Mouse (Mus musculus): Measurements from ENCODE around the gene Plekha4. TPM values are rescaled to one million over a fixed set of nuclear protein-coding genes. Genes with fewer than 3 reads are reported as not detected.

Gene Plekha4
- total RNA-seq, 2 experiments from 2014 or later = 6.1 to 8.2 TPM

Other genes with a start within 250 kb of the Plekha4 start
- not detected for gene Slc6a21, start 248.8 kb upstream of the Plekha4 start, total RNA-seq (2021)
- gene Trpm4, start 192.6 kb upstream of the Plekha4 start, total RNA-seq (2021) = 10 to 100 TPM; 19.0 to 26.5 TPM
- under 1 TPM; 0.19 to 0.30 TPM for gene Hrc, start 191.0 kb upstream of the Plekha4 start, total RNA-seq (2021)
- 100 to 1,000 TPM; 154 to 170 TPM for gene Ppfia3, start 159.3 kb upstream of the Plekha4 start, total RNA-seq (2021)
- gene Lin7b, start 155.7 kb upstream of the Plekha4 start, total RNA-seq (2021) = 100 to 1,000 TPM; 133 to 165 TPM
- 100 to 1,000 TPM; 372 to 395 TPM for gene Snrnp70, start 130.6 kb upstream of the Plekha4 start, total RNA-seq (2021)
- gene Kcna7, start 120.7 kb upstream of the Plekha4 start, total RNA-seq (2021) = not detected
- under 1 TPM in 1 of 2 experiments, not detected in 1; 0.19 TPM for gene Ntf5, start 112.6 kb upstream of the Plekha4 start, total RNA-seq (2021)
- gene Lhb, start 105.5 kb upstream of the Plekha4 start, total RNA-seq (2021) = not detected
- gene Gys1, start 91.5 kb upstream of the Plekha4 start, total RNA-seq (2021) = 10 to 100 TPM; 15.1 to 18.1 TPM
- gene Ruvbl2, start 88.2 kb upstream of the Plekha4 start, total RNA-seq (2021) = 10 to 100 TPM; 32.4 to 34.5 TPM
- gene Ftl1, start 66.4 kb upstream of the Plekha4 start, total RNA-seq (2021) = 100 to 1,000 TPM; 218 to 238 TPM
- 10 to 100 TPM; 55.2 to 59.3 TPM for gene Bax, start 59.4 kb upstream of the Plekha4 start, total RNA-seq (2021)
- gene Tulp2, start 44.5 kb upstream of the Plekha4 start, total RNA-seq (2021) = under 1 TPM in 1 of 2 experiments, not detected in 1; 0.21 TPM
- gene Gm45808, start 39.5 kb upstream of the Plekha4 start, total RNA-seq (2021) = 1 to 10 TPM; 2.5 to 3.8 TPM
- 1 to 10 TPM; 3.9 to 4.7 TPM for gene Dhdh, start 37.5 kb upstream of the Plekha4 start, total RNA-seq (2021)
- 100 to 1,000 TPM; 111 to 112 TPM for gene Nucb1, start 15.9 kb upstream of the Plekha4 start, total RNA-seq (2021)
- 10 to 100 TPM; 23.1 to 25.9 TPM for gene Ppp1r15a, start 62 bp upstream of the Plekha4 start, total RNA-seq (2021)
- gene Hsd17b14, start 28.6 kb downstream of the Plekha4 start, total RNA-seq (2021) = under 1 TPM; 0.37 to 0.56 TPM
- 10 to 100 TPM; 25.3 to 26.9 TPM for gene Bcat2, start 43.8 kb downstream of the Plekha4 start, total RNA-seq (2021)
- gene Fgf21, start 89.2 kb downstream of the Plekha4 start, total RNA-seq (2021) = not detected
- gene Fut1, start 91.0 kb downstream of the Plekha4 start, total RNA-seq (2021) = not detected
- under 1 TPM in 1 of 2 experiments, not detected in 1; 0.21 TPM for gene Izumo1, start 95.5 kb downstream of the Plekha4 start, total RNA-seq (2021)
- gene Rasip1, start 101.2 kb downstream of the Plekha4 start, total RNA-seq (2021) = 1 to 10 TPM; 6.4 to 7.9 TPM
- 1 to 10 TPM; 2.0 to 2.6 TPM for gene Mamstr, start 113.6 kb downstream of the Plekha4 start, total RNA-seq (2021)
- gene Fut2, start 140.1 kb downstream of the Plekha4 start, total RNA-seq (2021) = under 1 TPM; 0.12 to 0.26 TPM
- 10 to 100 TPM; 11.1 to 13.3 TPM for gene Ntn5, start 157.7 kb downstream of the Plekha4 start, total RNA-seq (2021)
- 1 to 10 TPM; 1.2 to 1.7 TPM for gene Sec1, start 168.1 kb downstream of the Plekha4 start, total RNA-seq (2021)
- gene Car11, start 173.5 kb downstream of the Plekha4 start, total RNA-seq (2021) = 100 to 1,000 TPM; 215 to 220 TPM
- 10 to 100 TPM; 63.1 to 84.6 TPM for gene Dbp, start 178.8 kb downstream of the Plekha4 start, total RNA-seq (2021)
- gene Rpl18, start 189.1 kb downstream of the Plekha4 start, total RNA-seq (2021) = 100 to 1,000 TPM; 331 to 369 TPM
- 10 to 100 TPM; 32.3 to 33.0 TPM for gene Sphk2, start 191.7 kb downstream of the Plekha4 start, total RNA-seq (2021)
- under 1 TPM in 1 of 2 experiments, not detected in 1; 0.21 TPM for gene Fam83e, start 194.9 kb downstream of the Plekha4 start, total RNA-seq (2021)
- not detected for gene Spaca4, start 199.5 kb downstream of the Plekha4 start, total RNA-seq (2021)